Mouse (Mus musculus): ENCODE data around the gene Mif. TPM values are rescaled to one million over a fixed set of nuclear protein-coding genes. Genes with fewer than 3 reads are reported as not detected.

Mif gene
- total and polyA plus RNA-seq, 3 experiments: 1,217 to 2,151 (median 2,072) TPM

DNA sequence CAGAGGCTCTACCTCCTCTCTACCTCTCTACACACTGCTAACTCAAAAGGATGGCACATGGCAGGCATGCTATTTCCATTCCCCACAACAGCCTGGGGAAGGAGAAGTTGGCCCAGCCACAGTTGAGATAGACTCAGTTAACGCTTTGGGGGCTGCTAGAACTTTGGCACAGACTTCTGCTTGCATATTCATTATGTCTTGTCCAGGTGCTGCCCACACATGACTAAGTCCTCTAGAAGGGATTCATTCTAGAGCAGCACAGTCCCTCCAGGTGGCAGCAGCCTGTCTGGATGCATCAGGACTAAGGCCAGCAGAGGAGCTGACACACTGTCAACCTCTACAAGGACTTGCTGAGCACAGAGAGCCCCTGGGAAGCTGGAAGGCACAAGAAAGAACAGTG lies 36.2 kb upstream of the Mif start (continued):
- TF ChIP-seq GABPA (IDR thresholded peaks at IDR 0.05; ENCODE audit: insufficient replicate concordance, low read depth, low read length): no peak
- TF ChIP-seq ELF1 (IDR thresholded peaks at IDR 0.05; ENCODE audit: low read depth, low read length): no peak
- TF ChIP-seq JUND (conservative IDR thresholded peaks at IDR 0.05; ENCODE audit: low read depth, low read length): no peak

- in situ Hi-C loops (cut with MboI; ENCODE audit: low pct_ligation_motif_present, low pct_unique_long_range_greater_than_20kb, low sequenced_read_pairs): loop anchor here (5.0 kb wide), 1 partner anchor 42 kb away; the partner anchor contains the start of gene Mmp11
- peak overlapping the region; percentile 1 to 55 (median 46) for H3K4me3 ChIP-seq (replicated peaks in 1 of 3; ENCODE audit: low read depth in 2 of 3, low read length in 2 of 3, poor library complexity in 1 of 3)
- peak overlapping the region; percentile 99 for H3K27ac ChIP-seq (ENCODE audit: insufficient read depth, low read depth)
- H3K4me2 ChIP-seq (ENCODE audit: insufficient read depth, low read depth, poor library complexity, severe bottlenecking): peak overlapping the region; percentile 76
- no peaks in the 10 kb centered on the region; the same call in 1 of the 2 replicates for H3K79me2 ChIP-seq (replicated peaks; ENCODE audit: control insufficient read depth, extremely low read depth, insufficient read depth, poor library complexity, severe bottlenecking)
- H3K4me1 ChIP-seq (ENCODE audit: control insufficient read depth in 1 of 2, insufficient read depth in 2 of 2): peaks cover 33 to 70% of the 10 kb centered on the region in 2 experiments
- no peak for TF ChIP-seq CHD2 (IDR thresholded peaks at IDR 0.05; ENCODE audit: low read length)
- peak; percentile 61; the same call in 1 of the 2 replicates for TF ChIP-seq TCF12 (IDR thresholded peaks at IDR 0.05; ENCODE audit: low read depth, low read length)
- TF ChIP-seq RCOR1 (conservative IDR thresholded peaks at IDR 0.05; ENCODE audit: low read depth, low read length): peak; percentile 39; the same call in 1 of the 2 replicates
- peak; percentile 41; the same call in 1 of the 2 replicates for TF ChIP-seq ELF1 (IDR thresholded peaks at IDR 0.05; ENCODE audit: low read depth, low read length)
- TF ChIP-seq KAT2A (IDR thresholded peaks at IDR 0.05; ENCODE audit: insufficient replicate concordance, low read length): no peak
- peak; percentile 56; the same call in 1 of the 2 replicates for TF ChIP-seq SIN3A (IDR thresholded peaks at IDR 0.05; ENCODE audit: low read length)
- no peak for TF ChIP-seq E2F4 (IDR thresholded peaks at IDR 0.05; ENCODE audit: insufficient replicate concordance, low read depth, low read length)
- TF ChIP-seq BHLHE40 (IDR thresholded peaks at IDR 0.05; ENCODE audit: low read depth, low read length): peak; percentile 68; the same call in 1 of the 2 replicates
- peak; percentile 74 for TF ChIP-seq JUND (conservative IDR thresholded peaks at IDR 0.05; ENCODE audit: low read depth, low read length)
- no peak for TF ChIP-seq MAFK (IDR thresholded peaks at IDR 0.05; ENCODE audit: insufficient replicate concordance, low read length)
- TF ChIP-seq MEF2A (IDR thresholded peaks at IDR 0.05; ENCODE audit: borderline replicate concordance, low read depth, low read length): 0 out of 2 replicates have a peak, but pooled peaks have one; percentile 21
- peak; percentile 96 for TF ChIP-seq IRF4 (IDR thresholded peaks at IDR 0.05; ENCODE audit: low read depth, low read length)
- no peak for TF ChIP-seq MAX (IDR thresholded peaks at IDR 0.05; ENCODE audit: low read length)
- TF ChIP-seq EP300 (IDR thresholded peaks at IDR 0.05; ENCODE audit: low read length): peak; percentile 78
- peak; percentile 65; the same call in 1 of the 2 replicates for TF ChIP-seq ETS1 (conservative IDR thresholded peaks at IDR 0.05; ENCODE audit: low read depth, low read length)
- TF ChIP-seq RAD21 (IDR thresholded peaks at IDR 0.05; ENCODE audit: low read depth, low read length): peak; percentile 43
- TF ChIP-seq MAZ (IDR thresholded peaks at IDR 0.05; ENCODE audit: low read depth, low read length): 0 out of 2 replicates have a peak, but pooled peaks have one; percentile 83
- peak; percentile 36 for TF ChIP-seq ZNF384 (IDR thresholded peaks at IDR 0.05; ENCODE audit: low read depth, low read length)
- TF ChIP-seq NRF1 (IDR thresholded peaks at IDR 0.05; ENCODE audit: low read depth, low read length): no peak
- TF ChIP-seq JUN (IDR thresholded peaks at IDR 0.05; ENCODE audit: insufficient read depth, low read depth, low read length): peak; percentile 61
- TF ChIP-seq UBTF (IDR thresholded peaks at IDR 0.05; ENCODE audit: low read depth, low read length): 0 out of 2 replicates have a peak, but pooled peaks have one; percentile 36
- peak; percentile 40 for TF ChIP-seq MXI1 (IDR thresholded peaks at IDR 0.05; ENCODE audit: low read depth, low read length)
- peak in 1 of 2 experiments; percentile 45; a peak in 2 of 4 replicates for TF ChIP-seq CTCF (conservative IDR thresholded peaks at IDR 0.05 in 1 of 2, IDR thresholded peaks at IDR 0.05 in 1 of 2; ENCODE audit: low read depth in 2 of 2, low read length in 2 of 2)
- peaks cover 16 to 67% of the 10 kb centered on the region in 2 experiments for H3K36me3 ChIP-seq (replicated peaks in 1 of 2; ENCODE audit: control insufficient read depth in 1 of 2, insufficient read depth in 1 of 2, low read length in 1 of 2)
- dilution Hi-C loops (cut with MboI; ENCODE audit: extremely low pct_ligation_motif_present, extremely low pct_unique_long_range_greater_than_20kb, low sequenced_read_pairs): no loop called here
- DNase-seq (ENCODE audit: extremely low read depth): peak; percentile 81
- H3K9ac ChIP-seq (ENCODE audit: insufficient read depth, low read depth): peak overlapping the region; percentile 51; the same call in 1 of the 2 replicates
- no peaks in the 10 kb centered on the region for H3K9me3 ChIP-seq (replicated peaks; ENCODE audit: low read length)
- H3K27me3 ChIP-seq (replicated peaks): no peaks in the 10 kb centered on the region
These were observed 35.7 kb upstream of the Mif start for GRCm38 (mm10) chr10:75895730-75896129.
